Mouse (Mus musculus): ENCODE measurements at regions not wholly inside any gene's neighbourhood (a gene's known extent, or its start where the extent isn't known, plus 50 kb on each side); places are given as distances from the start of the nearest gene placed in this dataset.
A peak's percentile ranks its signal among the peaks of the same experiment; 100 is the strongest.

GRCm38 (mm10) chr1:35942222-35942621, 126.0 kb upstream of the Hs6st1 start:
- H3K27ac ChIP-seq (ENCODE audit: insufficient read depth, low read depth, low read length, poor library complexity, severe bottlenecking) = no peak overlapping the region
- no peaks in the 10 kb centered on the region for H3K9me3 ChIP-seq (ENCODE audit: control insufficient read depth, insufficient read depth, low read depth, low read length)
- no peaks in the 10 kb centered on the region for H3K36me3 ChIP-seq (ENCODE audit: control insufficient read depth, insufficient read depth, low read length, poor library complexity, severe bottlenecking)
- no peak overlapping the region for H3K9ac ChIP-seq (ENCODE audit: insufficient read depth, low read depth, low read length, poor library complexity, severe bottlenecking)
- H3K4me3 ChIP-seq (ENCODE audit: insufficient read depth in 1 of 2, low read depth in 1 of 2, low read length in 2 of 2, poor library complexity in 1 of 2, severe bottlenecking in 1 of 2) = no peak overlapping the region
- in situ Hi-C loops (cut with MboI; ENCODE audit: low sequenced_read_pairs in 2 of 2, unreplicated experiment in 2 of 2) = no loop called here
- peaks cover 4 to 19% of the 10 kb centered on the region in 2 experiments; a peak in 2 of 4 replicates for H3K4me1 ChIP-seq (ENCODE audit: control insufficient read depth in 2 of 2, insufficient read depth in 2 of 2, low read length in 2 of 2, poor library complexity in 1 of 2)
- DNase-seq (ENCODE audit: low read depth, low spot score) = no peak
- TF ChIP-seq HCFC1 (IDR thresholded peaks at IDR 0.05; ENCODE audit: borderline replicate concordance, insufficient read depth, low read length) = no peak
- TF ChIP-seq MAFK (IDR thresholded peaks at IDR 0.05; ENCODE audit: insufficient read depth, low read depth, low read length) = no peak
- TF ChIP-seq ZNF384 (IDR thresholded peaks at IDR 0.05; ENCODE audit: low read depth, low read length) = no peak
- no peak for TF ChIP-seq ZC3H11A (IDR thresholded peaks at IDR 0.05; ENCODE audit: borderline replicate concordance, low read depth, low read length)
- TF ChIP-seq CHD2 (IDR thresholded peaks at IDR 0.05; ENCODE audit: low read depth, low read length) = no peak

GRCm38 (mm10) chr1:35943800-35944199, 124.4 kb upstream of the Hs6st1 start:
- DNase-seq (ENCODE audit: low read depth, low spot score) = no peak
- Histone ChIP-seq H3K4me3 (ENCODE audit: insufficient read depth in 1 of 2, low read depth in 1 of 2, low read length in 2 of 2, poor library complexity in 1 of 2, severe bottlenecking in 1 of 2) (no peak overlapping the region), H3K4me1 (ENCODE audit: control insufficient read depth in 2 of 2, insufficient read depth in 2 of 2, low read length in 2 of 2, poor library complexity in 1 of 2) (peaks cover 4 to 19% of the 10 kb centered on the region in 2 experiments; a peak in 2 of 4 replicates), H3K27ac (ENCODE audit: insufficient read depth, low read depth, low read length, poor library complexity, severe bottlenecking) (peak overlapping the region; percentile 25; the same call in 1 of the 2 replicates), H3K9ac (ENCODE audit: insufficient read depth, low read depth, low read length, poor library complexity, severe bottlenecking) (0 out of 2 replicates have a peak overlapping the region, but pooled peaks have one; percentile 9), H3K36me3 (ENCODE audit: control insufficient read depth, insufficient read depth, low read length, poor library complexity, severe bottlenecking) (no peaks in the 10 kb centered on the region), H3K9me3 (ENCODE audit: control insufficient read depth, insufficient read depth, low read depth, low read length) (no peaks in the 10 kb centered on the region; the same call in 1 of the 2 replicates)
- in situ Hi-C loops (cut with MboI; ENCODE audit: low sequenced_read_pairs in 2 of 2, unreplicated experiment in 2 of 2) = no loop called here
- no peak for TF ChIP-seq MAFK (IDR thresholded peaks at IDR 0.05; ENCODE audit: insufficient read depth, low read depth, low read length)
- TF ChIP-seq ZNF384 (IDR thresholded peaks at IDR 0.05; ENCODE audit: low read depth, low read length) = no peak
- TF ChIP-seq HCFC1 (IDR thresholded peaks at IDR 0.05; ENCODE audit: borderline replicate concordance, insufficient read depth, low read length) = no peak
- no peak for TF ChIP-seq CHD2 (IDR thresholded peaks at IDR 0.05; ENCODE audit: low read depth, low read length)
- no peak for TF ChIP-seq ZC3H11A (IDR thresholded peaks at IDR 0.05; ENCODE audit: borderline replicate concordance, low read depth, low read length)

DNA sequence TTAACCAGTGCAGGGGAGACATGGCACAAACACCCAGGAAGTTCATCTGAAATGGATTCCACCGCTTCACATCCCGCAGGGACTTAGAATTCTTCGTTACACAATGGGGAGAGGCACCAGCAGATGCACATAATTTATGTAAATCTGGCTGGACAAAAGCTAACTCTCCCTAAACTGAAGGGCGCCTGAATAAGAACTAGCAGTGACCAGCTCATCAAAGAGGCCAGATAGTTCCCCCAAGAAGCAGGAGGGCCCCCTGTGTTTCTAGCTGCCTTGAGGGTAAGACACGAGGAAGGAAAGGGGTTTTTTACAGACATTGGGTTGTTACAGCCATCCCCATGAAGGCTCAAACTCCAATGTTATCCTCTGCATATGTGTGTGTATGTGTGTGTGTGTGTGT, 123.8 kb upstream of the Hs6st1 start:
- DNase-seq (ENCODE audit: low read depth, low spot score) = peak; percentile 54
- no peak overlapping the region for H3K9ac ChIP-seq (ENCODE audit: insufficient read depth, low read depth, low read length, poor library complexity, severe bottlenecking)
- no peak overlapping the region for H3K27ac ChIP-seq (ENCODE audit: insufficient read depth, low read depth, low read length, poor library complexity, severe bottlenecking)
- no peaks in the 10 kb centered on the region; the same call in 1 of the 2 replicates for H3K9me3 ChIP-seq (ENCODE audit: control insufficient read depth, insufficient read depth, low read depth, low read length)
- H3K4me1 ChIP-seq (ENCODE audit: control insufficient read depth in 2 of 2, insufficient read depth in 2 of 2, low read length in 2 of 2, poor library complexity in 1 of 2) = peaks cover 4 to 19% of the 10 kb centered on the region in 2 experiments; a peak in 2 of 4 replicates
- TF ChIP-seq CHD2 (IDR thresholded peaks at IDR 0.05; ENCODE audit: low read depth, low read length) (no peak), ZC3H11A (IDR thresholded peaks at IDR 0.05; ENCODE audit: borderline replicate concordance, low read depth, low read length) (no peak), MAFK (IDR thresholded peaks at IDR 0.05; ENCODE audit: insufficient read depth, low read depth, low read length) (no peak), ZNF384 (IDR thresholded peaks at IDR 0.05; ENCODE audit: low read depth, low read length) (no peak), HCFC1 (IDR thresholded peaks at IDR 0.05; ENCODE audit: borderline replicate concordance, insufficient read depth, low read length) (no peak)
- H3K4me3 ChIP-seq (ENCODE audit: insufficient read depth in 1 of 2, low read depth in 1 of 2, low read length in 2 of 2, poor library complexity in 1 of 2, severe bottlenecking in 1 of 2) = no peak overlapping the region
- H3K36me3 ChIP-seq (ENCODE audit: control insufficient read depth, insufficient read depth, low read length, poor library complexity, severe bottlenecking) = no peaks in the 10 kb centered on the region
- in situ Hi-C loops (cut with MboI; ENCODE audit: low sequenced_read_pairs in 2 of 2, unreplicated experiment in 2 of 2) = no loop called here

GRCm38 (mm10) chr1:35944849-35945248, 123.4 kb upstream of the Hs6st1 start:
- TF ChIP-seq HCFC1 (IDR thresholded peaks at IDR 0.05; ENCODE audit: borderline replicate concordance, insufficient read depth, low read length) (no peak), MAFK (IDR thresholded peaks at IDR 0.05; ENCODE audit: insufficient read depth, low read depth, low read length) (no peak), CHD2 (IDR thresholded peaks at IDR 0.05; ENCODE audit: low read depth, low read length) (no peak), ZNF384 (IDR thresholded peaks at IDR 0.05; ENCODE audit: low read depth, low read length) (no peak)
- Histone ChIP-seq H3K9me3 (ENCODE audit: control insufficient read depth, insufficient read depth, low read depth, low read length) (no peaks in the 10 kb centered on the region; the same call in 1 of the 2 replicates), H3K4me3 (ENCODE audit: insufficient read depth in 1 of 2, low read depth in 1 of 2, low read length in 2 of 2, poor library complexity in 1 of 2, severe bottlenecking in 1 of 2) (no peak overlapping the region), H3K36me3 (ENCODE audit: control insufficient read depth, insufficient read depth, low read length, poor library complexity, severe bottlenecking) (no peaks in the 10 kb centered on the region), H3K27ac (ENCODE audit: insufficient read depth, low read depth, low read length, poor library complexity, severe bottlenecking) (no peak overlapping the region), H3K9ac (ENCODE audit: insufficient read depth, low read depth, low read length, poor library complexity, severe bottlenecking) (no peak overlapping the region), H3K4me1 (ENCODE audit: control insufficient read depth in 2 of 2, insufficient read depth in 2 of 2, low read length in 2 of 2, poor library complexity in 1 of 2) (peaks cover 4 to 19% of the 10 kb centered on the region in 2 experiments; a peak in 2 of 4 replicates)
- in situ Hi-C loops (cut with MboI; ENCODE audit: low sequenced_read_pairs in 2 of 2, unreplicated experiment in 2 of 2) = no loop called here
- DNase-seq (ENCODE audit: low read depth, low spot score) = no peak
